Mouse (Mus musculus) myocyte (in vitro differentiated cells): ENCODE results near the gene Ddx46.

ENCODE experiments used
- CEBPB ChIP-seq: IDR thresholded peaks from 2 replicates; pipeline ENCODE4 v1.6.1; 2011; ENCODE audit warnings: mild to moderate bottlenecking, moderate library complexity; ENCODE audit not compliant: poor library complexity, insufficient read depth, severe bottlenecking
- E2F4 ChIP-seq: IDR thresholded peaks from one replicate; pipeline ENCODE4 v1.6.1; 2011; ENCODE audit warnings: mild to moderate bottlenecking, control low read depth, moderate library complexity; ENCODE audit not compliant: insufficient read depth
- MYOG ChIP-seq, 3 experiments: IDR thresholded peaks; one replicate each; pipeline ENCODE4 v1.6.1; 2011; ENCODE audit warnings: control low read depth in 2 of 3, low read depth in 2 of 3, mild to moderate bottlenecking in 2 of 3; ENCODE audit not compliant: insufficient read length in 2 of 3, control insufficient read depth in 1 of 3, insufficient read depth in 1 of 3
- POLR2A ChIP-seq: IDR thresholded peaks from one replicate; pipeline ENCODE4 v1.6.1; 2011; ENCODE audit warnings: low read depth, mild to moderate bottlenecking, control low read depth, moderate library complexity; ENCODE audit not compliant: insufficient read length
- POLR2AphosphoS2 ChIP-seq: IDR thresholded peaks from one replicate; pipeline ENCODE4 v1.6.1; 2011; ENCODE audit warnings: low read depth, control low read depth; ENCODE audit not compliant: insufficient read length
- REST ChIP-seq: IDR thresholded peaks from one replicate; pipeline ENCODE4 v1.6.1; 2011; ENCODE audit warnings: mild to moderate bottlenecking, control low read depth, moderate library complexity; ENCODE audit not compliant: insufficient read depth, insufficient read length
- TCF12 ChIP-seq: IDR thresholded peaks from one replicate; pipeline ENCODE4 v1.6.1; 2011; ENCODE audit warnings: mild to moderate bottlenecking, control low read depth; ENCODE audit not compliant: poor library complexity, insufficient read depth, severe bottlenecking
- USF1 ChIP-seq: IDR thresholded peaks from one replicate; pipeline ENCODE4 v1.6.1; 2011; ENCODE audit warnings: low read depth, mild to moderate bottlenecking, control low read depth, moderate library complexity

DNA sequence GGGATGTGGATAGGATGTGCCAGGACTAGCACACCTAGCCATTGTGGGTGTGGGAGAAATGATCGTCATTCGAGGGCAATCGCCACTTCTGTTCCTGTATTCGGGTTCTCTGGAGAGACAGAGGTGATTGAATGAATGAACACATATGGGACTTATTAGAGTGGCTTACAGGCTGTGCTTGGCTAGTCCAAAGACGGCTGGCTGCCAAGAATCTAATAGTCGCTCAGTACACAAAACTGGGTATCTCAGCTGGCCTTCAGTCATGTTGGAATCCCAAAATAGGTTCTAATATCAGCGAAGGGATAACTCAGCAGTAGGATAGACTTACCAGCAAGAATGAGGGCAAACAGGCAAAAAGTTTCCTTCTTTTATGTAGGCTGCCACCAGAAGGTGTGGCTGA lies 22.8 kb upstream of the Ddx46 start:
- no peak for TF ChIP-seq POLR2A
- no peak for TF ChIP-seq USF1
- no peak for TF ChIP-seq REST
- no peak for TF ChIP-seq TCF12
- TF ChIP-seq POLR2AphosphoS2: no peak
- TF ChIP-seq E2F4: no peak
- no peak for TF ChIP-seq CEBPB
- no peak for TF ChIP-seq MYOG (IDR thresholded peaks at IDR 0.05; ENCODE audit: control insufficient read depth in 1 of 3, insufficient read depth in 1 of 3, insufficient read length in 2 of 3, low read depth in 2 of 3)
